Mouse (Mus musculus) liver, embryonic 15.5 days (tissue): ENCODE data around the gene 4933434E20Rik. TPM values are rescaled to one million over a fixed set of nuclear protein-coding genes. Genes with fewer than 3 reads are reported as not detected.

ENCODE experiments used
- ATAC-seq: fragments of 200-750 bp; cut with Nextera tagmentation; 2 replicates; pipeline ENCODE4 v1.8.0; 2017; ENCODE audit warnings: moderate number of reproducible peaks, mild to moderate bottlenecking, moderate library complexity; ENCODE audit not compliant: insufficient read depth
- H3K27ac ChIP-seq: fragments of 300-500 bp; sonication (generic); replicated peaks from 2 replicates; pipeline ENCODE4 v1.5.1; 2015; ENCODE audit warnings: mild to moderate bottlenecking, inconsistent platforms
- H3K27me3 ChIP-seq: fragments of 300-500 bp; sonication (generic); 2 replicates; pipeline ENCODE4 v1.6.1; 2015; ENCODE audit warnings: mild to moderate bottlenecking, inconsistent platforms
- H3K36me3 ChIP-seq: fragments of 300-500 bp; sonication (generic); replicated peaks from 2 replicates; pipeline ENCODE4 v1.6.1; 2015; ENCODE audit warnings: moderate library complexity, mild to moderate bottlenecking, inconsistent platforms
- H3K4me1 ChIP-seq: fragments of 300-500 bp; sonication (generic); replicated peaks from 2 replicates; pipeline ENCODE4 v1.6.1; 2015; ENCODE audit warnings: inconsistent platforms
- H3K4me2 ChIP-seq: fragments of 300-500 bp; sonication (generic); 2 replicates; pipeline ENCODE4 v1.6.1; 2015; ENCODE audit warnings: moderate library complexity, mild to moderate bottlenecking, inconsistent platforms
- H3K4me3 ChIP-seq: fragments of 300-500 bp; sonication (generic); replicated peaks from 2 replicates; pipeline ENCODE4 v1.5.1; 2015; ENCODE audit warnings: mild to moderate bottlenecking, inconsistent platforms
- H3K9ac ChIP-seq: fragments of 300-500 bp; sonication (generic); 2 replicates; pipeline ENCODE4 v1.6.1; 2015; ENCODE audit warnings: moderate library complexity, mild to moderate bottlenecking, inconsistent platforms
- H3K9me3 ChIP-seq: fragments of 300-500 bp; sonication (generic); replicated peaks from 2 replicates; pipeline ENCODE4 v1.6.1; 2016; ENCODE audit warnings: inconsistent platforms
- WGBS: fragments of 180-500 bp; shearing (Covaris S2); methylation state at CpG from one replicate; pipeline ENCODE4 v1.1.7; 2015; ENCODE audit warnings: mixed read lengths; ENCODE audit not compliant: insufficient replicate concordance; 5-methylcytosine and 5-hydroxymethylcytosine counted together
- polyA plus RNA-seq: library from polyadenylated mRNA; unstranded; fragments of >200 nt; fragmentation: Nextera tagmentation; extraction: Ambion mirVana; gene quantifications from 2 replicates; pipeline ENCODE4 v1.2.1, GENCODE M21; 2015

Gene 4933434E20Rik
- 71.4 and 75.6 TPM in 2 replicates for polyA plus RNA-seq

GRCm38 (mm10) chr3:90051441-90052350 lies at the start of gene 4933434E20Rik:
4933434E20Rik (plus strand) TSS chr3:90051636.
- Histone ChIP-seq H3K4me3 (peak within 1 kb of the TSS; percentile 73), H3K9ac (peak within 1 kb of the TSS; percentile 97), H3K4me1 (peaks cover 29% of the 10 kb centered on the region), H3K4me2 (peak within 1 kb of the TSS; percentile 77), H3K27me3 (no peaks in the 10 kb centered on the region), H3K9me3 (no peaks in the 10 kb centered on the region), H3K36me3 (peaks cover 30% of the 10 kb centered on the region), H3K27ac (peak within 1 kb of the TSS; percentile 90)
- under 1% methylated on average over 43 of the region's 43 CpGs for whole genome bisulfite sequencing
- ATAC-seq, result peak; percentile 66

GRCm38 (mm10) chr3:90004091-90004796 lies 47.2 kb upstream of the 4933434E20Rik start:
- WGBS, result 64% methylated on average over 3 of the region's 3 CpGs
- H3K4me3 ChIP-seq, result no peak overlapping the region
- H3K4me1 ChIP-seq, result peaks cover 8% of the 10 kb centered on the region
- H3K9me3 ChIP-seq, result no peaks in the 10 kb centered on the region
- no peak overlapping the region for H3K9ac ChIP-seq
- H3K4me2 ChIP-seq, result no peak overlapping the region
- no peak for ATAC-seq
- no peak overlapping the region for H3K27ac ChIP-seq
- peaks cover 68% of the 10 kb centered on the region for H3K36me3 ChIP-seq
- no peaks in the 10 kb centered on the region for H3K27me3 ChIP-seq

GRCm38 (mm10) chr3:90010291-90010690 lies 41.1 kb upstream of the 4933434E20Rik start:
- peaks cover 98% of the 10 kb centered on the region for H3K36me3 ChIP-seq
- H3K4me2 ChIP-seq, result no peak overlapping the region
- WGBS, result 75% methylated on average over 2 of the region's 2 CpGs
- H3K4me1 ChIP-seq, result no peaks in the 10 kb centered on the region
- H3K27me3 ChIP-seq, result no peaks in the 10 kb centered on the region
- no peak overlapping the region for H3K27ac ChIP-seq
- no peak overlapping the region for H3K4me3 ChIP-seq
- no peak for ATAC-seq
- H3K9me3 ChIP-seq, result no peaks in the 10 kb centered on the region
- H3K9ac ChIP-seq, result no peak overlapping the region

- H3K27ac ChIP-seq, result no peak overlapping the region
Observed at GRCm38 (mm10) chr3:90016626-90017025, 34.8 kb upstream of the 4933434E20Rik start.

GRCm38 (mm10) chr3:90034653-90035052 lies 16.8 kb upstream of the 4933434E20Rik start:
- Histone ChIP-seq H3K27ac (no peak overlapping the region), H3K9me3 (no peaks in the 10 kb centered on the region), H3K36me3 (peaks cover 85% of the 10 kb centered on the region), H3K4me1 (no peaks in the 10 kb centered on the region), H3K4me2 (no peak overlapping the region), H3K9ac (no peak overlapping the region), H3K4me3 (no peak overlapping the region), H3K27me3 (no peaks in the 10 kb centered on the region)
- no peak for ATAC-seq
- WGBS, result 71% methylated on average over 2 of the region's 2 CpGs

More at GRCm38 (mm10) chr3:90016626-90017025, 34.8 kb upstream of the 4933434E20Rik start:
- Histone ChIP-seq H3K36me3 (peaks cover 99% of the 10 kb centered on the region), H3K4me2 (no peak overlapping the region), H3K4me3 (no peak overlapping the region), H3K9ac (no peak overlapping the region), H3K9me3 (no peaks in the 10 kb centered on the region), H3K27me3 (no peaks in the 10 kb centered on the region), H3K4me1 (no peaks in the 10 kb centered on the region)
- 78% methylated on average over 4 of the region's 4 CpGs for WGBS
- no peak for ATAC-seq

- no peak for ATAC-seq
- H3K9ac ChIP-seq, result no peak overlapping the region
- no peak overlapping the region; the same call in 1 of the 2 replicates for H3K27ac ChIP-seq
- no peak overlapping the region for H3K4me2 ChIP-seq
- H3K27me3 ChIP-seq, result no peaks in the 10 kb centered on the region
- peaks cover 83% of the 10 kb centered on the region for H3K36me3 ChIP-seq
- 84% methylated on average over 1 of the region's 1 CpGs for WGBS
- no peak overlapping the region for H3K4me3 ChIP-seq
- H3K9me3 ChIP-seq, result no peaks in the 10 kb centered on the region
- no peaks in the 10 kb centered on the region for H3K4me1 ChIP-seq
Observed at GRCm38 (mm10) chr3:90036263-90036662, 15.2 kb upstream of the 4933434E20Rik start.

- Histone ChIP-seq H3K9ac (no peak overlapping the region), H3K27ac (no peak overlapping the region), H3K36me3 (peaks cover 29% of the 10 kb centered on the region), H3K4me2 (no peak overlapping the region; the same call in 1 of the 2 replicates), H3K27me3 (no peaks in the 10 kb centered on the region), H3K4me3 (no peak overlapping the region), H3K9me3 (no peaks in the 10 kb centered on the region), H3K4me1 (peaks cover 24% of the 10 kb centered on the region)
- no peak for ATAC-seq
- WGBS, result 74% methylated on average over 3 of the region's 3 CpGs
Observed at GRCm38 (mm10) chr3:90049691-90050090, 1.7 kb upstream of the 4933434E20Rik start.

- under 1% methylated on average over 80 of the region's 81 CpGs for WGBS
Observed at GRCm38 (mm10) chr3:90052351-90053241, 1.2 kb downstream of the 4933434E20Rik start, which contains the start of gene Ubap2l. Ubap2l (minus strand) TSS chr3:90052628.

GRCm38 (mm10) chr3:90061549-90061948 lies 10.1 kb downstream of the 4933434E20Rik start:
- Histone ChIP-seq H3K27me3 (no peaks in the 10 kb centered on the region), H3K4me2 (no peak overlapping the region), H3K4me3 (no peak overlapping the region), H3K36me3 (peaks cover 71% of the 10 kb centered on the region), H3K9me3 (no peaks in the 10 kb centered on the region), H3K27ac (no peak overlapping the region), H3K4me1 (no peaks in the 10 kb centered on the region), H3K9ac (no peak overlapping the region)
- 79% methylated on average over 6 of the region's 6 CpGs for WGBS
- no peak for ATAC-seq

More at GRCm38 (mm10) chr3:90052351-90053241, 1.2 kb downstream of the 4933434E20Rik start, which contains the start of gene Ubap2l:
- Histone ChIP-seq H3K4me3 (peak within 1 kb of the TSS; percentile 73), H3K4me2 (peak within 1 kb of the TSS; percentile 87), H3K27me3 (no peaks in the 10 kb centered on the region), H3K27ac (peak within 1 kb of the TSS; percentile 90), H3K4me1 (peaks cover 29% of the 10 kb centered on the region), H3K9ac (peak within 1 kb of the TSS; percentile 97), H3K36me3 (peaks cover 30% of the 10 kb centered on the region), H3K9me3 (no peaks in the 10 kb centered on the region)
- peak; percentile 87 for ATAC-seq

- 55% methylated on average over 2 of the region's 2 CpGs for WGBS
- no peak overlapping the region for H3K4me2 ChIP-seq
- H3K27me3 ChIP-seq, result no peaks in the 10 kb centered on the region
- no peak overlapping the region for H3K27ac ChIP-seq
- no peak overlapping the region for H3K9ac ChIP-seq
- H3K36me3 ChIP-seq, result peaks cover 61% of the 10 kb centered on the region
- H3K9me3 ChIP-seq, result no peaks in the 10 kb centered on the region
- no peak overlapping the region for H3K4me3 ChIP-seq
- no peak for ATAC-seq
- no peaks in the 10 kb centered on the region for H3K4me1 ChIP-seq
Observed at GRCm38 (mm10) chr3:90062539-90062938, 11.1 kb downstream of the 4933434E20Rik start.
